Mouse (Mus musculus) heart, adult 8-10 months (tissue): Measurements from ENCODE around the gene Ttc23. TPM values are rescaled to one million over a fixed set of nuclear protein-coding genes. Genes with fewer than 3 reads are reported as not detected.
A peak's percentile ranks its signal among the peaks of the same experiment; 100 is the strongest.

ENCODE experiments used
- DNase-seq: peaks from one replicate; pipeline ENCODE4 v3.0.0; 2022; ENCODE audit warnings: low spot score
- total RNA-seq, 4 experiments: library from RNA; stranded (reverse); gene quantifications; 2 replicates each; pipeline ENCODE4 v1.2.4; 2022

Gene Ttc23
- total RNA-seq, result 10 to 100 TPM; 16.2 to 18.6 (median 17.4) TPM

DNA sequence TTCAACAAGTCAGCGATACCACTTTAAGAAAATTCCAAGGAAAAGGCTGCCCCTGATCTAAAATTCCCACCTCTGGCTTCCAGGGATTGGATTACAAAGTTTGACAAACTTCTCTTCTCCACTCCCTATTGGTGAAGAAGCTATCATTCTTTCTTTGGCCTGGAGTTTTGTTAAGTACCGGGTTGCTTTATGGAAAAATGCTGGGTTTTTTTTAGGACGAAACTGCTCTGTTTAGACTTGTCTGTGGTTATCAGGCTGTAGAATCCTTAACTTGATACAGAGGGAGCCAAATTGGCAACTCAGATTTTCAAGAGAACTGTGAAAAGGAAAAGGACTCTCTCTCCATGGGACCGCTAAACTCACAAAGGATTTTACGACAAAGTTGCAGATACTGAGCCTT is at the start of gene Ttc23:
Gene Ttc23, plus strand, starts transcription at position 134 of the 400 bp plus-strand sequence.
- peak; percentile 84 for DNase-seq

DNA sequence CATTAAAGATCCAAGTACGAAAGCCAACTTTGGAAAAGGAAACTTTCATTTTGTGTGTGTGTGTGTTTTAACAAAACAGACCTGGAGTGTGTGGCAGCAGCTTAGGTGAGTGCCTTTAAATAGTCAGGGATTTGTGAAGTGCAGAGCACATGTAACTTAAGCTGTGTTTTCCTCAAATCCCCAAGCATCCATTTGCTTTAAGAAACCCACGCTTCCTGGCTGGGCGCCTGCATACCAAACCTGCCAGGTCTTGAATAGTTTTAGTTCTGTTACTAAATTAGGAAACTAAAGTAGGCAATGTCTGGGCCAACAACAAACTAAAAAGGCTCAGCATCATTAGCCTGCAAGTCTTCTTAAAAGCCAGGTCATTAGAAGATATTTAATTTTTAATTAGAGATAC is 49.2 kb upstream of the Ttc23 start:
- DNase-seq, result no peak

DNA sequence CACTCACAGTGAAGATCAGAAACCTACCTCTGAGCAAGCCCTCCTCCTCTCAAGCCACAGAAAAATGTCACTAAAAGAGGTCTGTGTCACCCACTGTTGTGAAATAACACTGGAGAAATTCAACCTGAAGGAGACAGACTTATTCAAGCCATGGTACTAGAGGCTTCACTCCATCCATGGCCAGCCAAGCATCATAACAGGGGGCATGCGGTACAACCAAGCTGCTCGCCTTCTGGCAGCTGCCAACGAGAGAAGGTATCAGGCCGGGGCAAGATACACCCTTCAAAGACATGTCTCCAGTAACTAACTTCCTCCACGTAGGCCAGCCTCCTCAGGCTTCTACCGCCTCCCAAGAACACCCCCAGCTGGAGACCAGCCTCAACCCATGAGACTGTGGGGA is 42.1 kb upstream of the Ttc23 start:
- no peak for DNase-seq

DNA sequence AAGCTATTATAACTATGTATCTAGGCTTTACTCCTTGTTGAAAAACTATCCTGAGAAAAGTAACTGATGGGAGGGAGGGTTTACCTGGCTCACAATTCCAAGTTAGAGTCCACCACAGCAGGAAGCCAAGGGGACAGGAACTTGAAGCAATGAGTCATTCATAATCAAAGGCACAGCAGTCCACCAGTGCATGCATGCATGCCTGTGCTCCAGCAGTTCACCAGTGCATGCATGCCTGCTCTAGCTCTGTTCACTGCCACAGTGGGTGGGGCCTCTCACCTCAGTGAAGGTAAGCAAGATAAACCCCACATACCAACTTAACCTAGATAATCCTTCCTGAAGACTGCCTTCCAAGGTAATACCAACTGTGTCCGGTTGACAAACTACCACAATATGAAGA is 41.0 kb upstream of the Ttc23 start:
- DNase-seq, result no peak

DNA sequence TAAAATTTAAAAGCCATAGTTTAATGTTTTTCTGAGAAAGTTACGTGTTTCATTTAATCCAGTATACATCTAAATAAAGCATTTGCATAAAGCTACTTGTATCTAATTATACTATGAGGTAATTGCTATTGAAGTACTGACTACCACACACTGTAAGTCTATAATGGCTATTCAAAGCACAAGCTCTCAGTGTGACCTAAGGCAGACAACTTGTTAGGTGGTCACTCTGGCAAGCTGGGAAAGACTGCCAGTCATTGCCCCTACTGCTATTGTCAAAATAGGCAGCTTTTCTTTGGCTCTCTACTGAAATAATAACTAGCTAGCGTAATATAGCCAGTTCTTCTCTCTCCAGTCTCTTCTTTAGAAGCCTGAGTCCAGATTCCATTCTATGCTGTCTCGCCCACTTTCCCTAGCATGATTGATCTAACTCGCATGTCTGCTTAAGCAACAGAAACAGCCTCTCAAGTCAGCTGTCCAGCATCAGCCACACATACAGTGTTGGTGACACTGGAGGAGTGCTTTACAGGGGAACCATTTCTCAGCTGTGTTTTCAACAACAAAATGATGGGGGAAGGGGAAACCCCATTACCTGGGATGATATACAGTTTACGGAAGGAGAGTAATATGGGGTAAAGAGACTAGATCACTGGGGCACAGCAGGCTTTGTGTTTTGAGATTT is 39.4 kb upstream of the Ttc23 start:
- no peak for DNase-seq

DNA sequence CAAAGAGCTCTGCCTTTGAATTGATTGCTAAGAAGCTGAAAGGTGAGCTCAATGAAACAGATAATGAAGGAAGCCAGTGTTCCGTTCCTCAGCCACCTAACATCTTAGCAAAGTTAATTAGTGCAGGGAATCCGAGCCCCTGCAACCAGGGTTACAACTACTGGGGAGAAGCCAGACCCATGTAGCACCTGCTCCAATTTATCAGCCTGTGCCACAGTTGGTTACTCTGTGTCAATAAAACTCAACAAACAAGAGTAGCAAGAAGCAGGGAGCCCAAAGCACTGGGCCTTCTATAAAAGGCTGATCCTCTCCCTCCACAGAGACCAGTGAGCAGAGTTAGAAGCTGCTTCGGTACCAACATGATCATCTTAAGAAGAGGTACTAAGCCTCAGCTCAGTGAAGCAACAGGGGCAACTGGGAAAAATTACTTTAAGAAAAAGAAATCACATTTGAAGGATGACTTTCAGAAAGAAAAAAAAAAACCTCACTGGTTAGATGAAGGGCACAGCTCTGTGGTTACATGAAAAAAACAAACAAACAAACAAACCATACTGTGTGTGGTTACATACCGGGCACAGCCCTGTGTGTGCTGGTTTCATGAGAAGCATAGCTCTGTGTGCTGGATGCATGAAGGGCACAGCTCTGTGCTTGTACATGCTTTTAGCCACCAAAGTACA is 38.7 kb upstream of the Ttc23 start:
- DNase-seq, result no peak

DNA sequence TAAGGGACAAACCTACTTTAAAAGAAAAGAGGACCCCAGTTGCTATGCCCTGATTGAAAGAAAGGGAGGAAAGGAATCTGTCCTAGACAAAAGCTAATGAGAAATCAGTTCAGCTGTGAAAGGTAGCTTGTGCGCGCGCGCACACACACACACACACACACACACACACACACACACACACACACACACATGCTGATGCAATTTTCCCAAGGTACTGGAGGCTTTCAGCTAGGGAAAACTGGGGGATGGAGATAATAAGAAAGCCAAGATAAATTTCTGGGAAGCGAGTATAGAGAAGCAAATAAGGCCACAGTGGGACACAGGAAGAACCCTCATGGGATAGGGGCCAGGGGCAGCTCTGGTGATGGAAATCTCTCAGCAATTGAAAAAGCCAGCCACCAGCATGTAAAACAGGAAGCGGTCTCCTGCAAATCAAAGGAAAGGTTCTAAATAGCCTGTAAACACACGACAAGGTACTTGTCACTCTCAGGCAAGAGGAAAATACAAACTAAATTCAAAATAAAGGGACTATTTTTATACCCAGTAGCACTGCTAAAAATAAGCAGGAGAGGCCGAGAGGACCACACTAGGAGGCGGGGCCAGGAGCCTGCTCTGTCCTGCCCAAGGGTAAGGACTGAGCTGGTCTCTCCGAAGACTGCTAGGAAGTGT is 33.3 kb upstream of the Ttc23 start:
- DNase-seq, result peak; percentile 61

DNA sequence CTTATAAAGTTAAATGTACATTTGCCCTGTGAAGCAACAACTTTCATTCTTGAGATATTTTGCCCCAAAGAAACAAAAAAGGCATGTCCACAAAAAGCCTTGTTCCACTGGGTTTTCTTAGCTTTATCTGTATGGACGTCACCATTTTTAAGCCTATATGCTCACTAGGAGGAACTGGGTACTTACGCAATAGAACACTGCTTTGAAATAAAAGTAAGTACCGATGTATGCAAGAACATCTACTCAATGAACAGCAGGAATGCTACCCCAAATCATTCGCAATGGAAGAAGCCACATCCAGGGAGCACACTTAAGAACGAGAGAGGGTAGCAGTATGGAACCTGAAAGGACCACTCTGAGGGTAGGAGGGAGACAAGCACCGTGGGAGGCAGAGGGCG is 32.7 kb upstream of the Ttc23 start:
- no peak for DNase-seq

DNA sequence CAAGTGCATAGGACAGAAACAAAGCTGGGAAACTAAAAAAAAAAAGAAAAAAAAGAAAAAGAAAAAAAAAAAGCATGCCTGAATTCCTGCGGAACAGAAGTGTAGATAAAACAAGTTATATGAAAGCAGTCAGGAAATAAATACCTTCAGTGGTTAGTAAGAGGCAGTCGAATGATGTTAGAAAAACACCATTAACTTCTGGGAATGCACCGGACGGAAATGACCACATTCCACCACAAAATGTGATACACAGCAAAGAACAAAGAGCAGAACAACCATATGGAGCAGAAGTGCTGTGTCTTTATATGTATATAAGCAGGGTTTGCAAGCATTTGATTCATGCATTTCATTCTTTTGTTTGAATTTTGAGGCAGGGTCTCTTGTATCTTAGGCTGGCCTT is 30.3 kb upstream of the Ttc23 start:
- no peak for DNase-seq

DNA sequence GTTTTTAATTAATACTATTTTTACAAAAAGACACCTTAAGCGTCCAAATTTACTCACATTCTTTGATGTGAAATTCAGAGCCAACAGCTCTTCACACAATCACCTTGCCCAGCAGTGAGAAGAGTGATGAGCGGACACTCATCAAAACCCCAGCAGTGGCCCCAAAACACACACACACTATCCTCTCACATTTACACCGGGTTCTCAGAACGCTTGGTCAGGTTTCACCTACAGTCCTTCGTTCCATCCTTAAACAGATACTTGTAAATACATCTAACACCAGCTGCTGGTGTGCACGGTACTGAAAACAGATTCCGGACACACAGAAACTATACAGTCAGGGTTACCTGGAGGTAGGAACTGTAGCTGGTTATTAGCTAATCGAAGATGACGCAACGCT is 29.6 kb upstream of the Ttc23 start:
- DNase-seq, result no peak

DNA sequence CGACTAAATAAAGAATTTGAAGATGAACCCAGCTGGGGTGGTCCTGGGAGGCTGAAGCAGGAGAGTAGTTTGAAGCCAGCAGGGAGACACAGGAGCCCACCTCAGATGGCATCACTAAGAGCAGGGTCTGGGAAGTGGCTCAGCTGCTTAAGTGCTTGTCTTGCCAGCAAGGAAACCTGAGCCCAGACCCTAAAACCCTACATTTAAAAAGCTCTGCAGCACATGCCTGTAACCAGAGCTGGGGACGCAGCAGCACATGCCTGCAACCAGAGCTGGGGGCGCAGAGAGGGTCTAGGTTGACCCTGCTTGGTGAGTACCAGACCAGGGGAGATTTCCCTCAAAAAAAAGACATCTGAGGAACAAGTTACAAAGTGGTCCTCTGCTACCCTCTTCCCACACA is 28.9 kb upstream of the Ttc23 start:
- DNase-seq, result no peak

DNA sequence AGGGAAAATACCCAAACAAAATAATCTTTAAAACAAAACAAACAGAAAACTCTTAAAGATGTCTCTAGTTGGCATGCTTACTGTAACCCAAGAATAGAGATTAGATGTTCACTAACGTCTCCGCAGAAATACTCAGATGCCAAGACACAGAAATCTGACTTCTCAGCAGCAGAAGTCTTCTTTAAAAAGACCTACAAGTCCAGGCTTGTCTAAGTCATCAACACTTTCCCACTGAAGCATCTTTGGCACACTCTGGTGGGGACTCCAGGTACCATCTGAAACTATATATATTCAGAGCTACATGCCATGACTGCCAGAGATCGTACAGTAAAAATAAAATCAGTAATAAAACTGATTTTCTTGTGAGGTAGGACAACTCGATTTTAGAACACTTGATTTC is 27.4 kb upstream of the Ttc23 start:
- no peak for DNase-seq

DNA sequence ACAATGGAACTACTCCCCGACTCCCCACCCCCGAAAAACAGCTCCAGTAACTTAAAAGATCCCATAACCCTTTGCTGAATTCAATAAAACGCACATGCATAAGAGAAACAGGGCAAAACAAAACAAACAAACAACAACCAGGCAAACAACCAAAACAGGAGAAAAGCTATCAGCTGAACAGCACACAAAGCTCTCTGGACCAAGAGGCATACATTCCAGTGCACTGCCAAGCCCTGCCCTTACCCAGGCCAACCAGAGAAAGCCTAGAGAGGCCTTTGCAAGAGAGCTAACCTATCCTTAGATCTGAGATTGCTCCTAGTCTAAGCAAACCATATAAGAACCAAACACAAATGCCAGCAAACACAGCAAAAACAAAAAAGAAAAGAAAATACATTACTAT is 25.1 kb upstream of the Ttc23 start:
- no peak for DNase-seq

DNA sequence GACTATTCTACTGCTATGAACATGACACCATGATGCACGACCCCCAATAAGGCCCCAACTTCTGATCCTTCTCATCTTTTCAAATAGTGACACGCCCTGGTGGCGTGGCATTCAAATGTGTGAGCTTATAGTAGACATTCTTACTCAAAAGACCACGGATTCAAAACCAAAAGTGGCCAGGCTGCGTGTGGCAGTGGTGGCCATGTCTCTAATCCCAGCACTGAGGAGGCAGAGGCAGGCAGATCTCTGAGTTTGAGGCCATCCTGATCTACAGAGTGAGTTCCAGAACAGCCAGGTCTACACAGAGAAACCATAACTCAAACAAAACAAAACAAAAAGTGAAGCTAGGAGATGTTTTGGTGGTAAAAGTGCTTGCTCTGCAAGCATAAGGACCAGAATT is 20.5 kb upstream of the Ttc23 start:
- DNase-seq, result no peak

DNA sequence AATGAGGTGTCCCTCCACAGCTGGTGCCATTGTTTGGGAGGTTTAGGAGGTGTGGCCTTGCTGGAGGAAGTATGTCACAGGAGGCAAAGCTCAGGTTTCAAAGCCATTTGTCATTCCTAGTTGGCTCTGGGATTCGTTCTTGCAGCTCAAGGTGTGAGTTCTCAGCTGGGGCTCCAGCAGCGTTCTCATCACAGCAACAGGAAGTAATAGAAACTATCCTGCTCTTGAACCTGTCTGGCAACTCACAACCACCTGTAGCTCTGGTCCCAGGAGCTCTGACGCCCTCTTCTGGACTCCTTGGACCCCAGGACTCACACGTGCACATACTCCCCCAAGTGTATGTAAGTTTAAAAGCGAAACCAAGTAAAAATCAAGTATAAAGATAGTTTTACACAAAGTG is 17.5 kb upstream of the Ttc23 start:
- DNase-seq, result no peak

DNA sequence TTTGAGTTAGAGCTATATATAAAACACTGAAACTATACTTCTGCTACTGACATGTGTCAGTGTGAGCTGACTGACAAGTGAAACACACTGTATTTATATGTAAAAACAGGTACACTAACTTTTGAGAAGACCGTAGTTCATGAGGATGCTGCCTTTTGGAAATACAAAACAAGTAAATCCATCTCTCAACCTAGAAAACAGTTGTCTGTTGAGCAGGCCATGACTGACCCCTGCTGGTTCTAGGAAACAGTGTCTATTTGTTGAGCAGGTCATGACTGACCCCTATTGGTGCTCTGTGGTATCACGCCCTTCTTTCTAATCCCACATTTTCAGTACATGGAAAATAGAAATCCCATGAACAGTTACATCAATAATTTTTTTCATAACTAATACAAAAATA is 16.4 kb upstream of the Ttc23 start:
- DNase-seq, result peak; percentile 88

DNA sequence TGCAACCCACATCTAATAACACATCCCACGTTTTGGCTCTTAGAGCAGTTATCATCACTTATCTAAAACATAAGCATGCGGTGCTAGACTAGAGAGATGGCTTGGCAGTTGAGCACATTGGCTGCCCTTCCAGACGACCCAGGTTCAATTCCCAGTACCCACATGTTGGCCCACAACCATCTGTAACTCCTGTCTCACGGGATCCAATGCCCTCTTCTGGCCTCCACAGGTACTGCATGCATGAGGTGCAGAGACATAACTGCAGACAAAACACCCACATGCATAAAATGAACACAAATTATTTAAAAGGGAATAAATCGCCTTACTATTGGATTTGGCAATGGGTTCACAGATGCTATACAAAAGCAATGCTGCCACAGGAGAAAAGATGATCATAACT is 14.8 kb upstream of the Ttc23 start:
- DNase-seq, result no peak

DNA sequence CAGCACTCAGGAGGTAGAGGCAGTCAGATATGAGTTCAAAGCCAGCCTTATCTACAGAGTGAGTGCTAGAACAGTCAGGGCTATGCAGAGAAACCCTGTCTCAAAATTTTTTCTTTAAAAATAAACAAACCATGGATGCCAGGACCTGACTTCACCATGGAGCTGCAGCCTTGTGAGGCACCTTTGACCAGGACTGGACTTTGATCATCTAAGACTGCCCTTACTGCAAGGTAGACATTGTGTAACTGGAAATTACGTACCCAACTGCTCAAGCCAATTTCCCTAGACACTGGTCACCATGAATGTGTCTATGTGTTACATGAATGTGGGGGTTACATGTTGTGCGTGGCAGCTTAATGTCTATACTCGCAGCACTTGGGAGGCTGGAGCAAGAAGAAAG is 13.0 kb upstream of the Ttc23 start:
- DNase-seq, result no peak

DNA sequence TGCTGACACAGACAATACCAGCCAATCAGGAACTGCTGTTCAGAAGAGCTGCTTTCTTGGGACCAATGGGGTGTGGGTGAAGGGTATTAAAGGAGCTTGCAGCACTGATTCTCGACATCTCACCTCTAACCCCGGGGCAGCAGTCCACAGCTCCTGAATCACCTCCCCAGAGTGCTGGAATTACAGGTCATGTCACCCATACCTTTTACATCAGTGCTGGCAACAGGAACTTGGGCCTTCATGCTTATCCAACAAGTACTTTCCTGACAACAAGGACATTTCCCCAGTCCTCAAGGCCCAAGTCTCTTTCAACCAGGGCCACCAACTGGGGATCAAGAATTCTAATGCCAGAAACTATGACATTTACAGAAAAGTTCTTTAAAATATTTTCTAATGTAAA is 11.0 kb upstream of the Ttc23 start:
- no peak for DNase-seq

DNA sequence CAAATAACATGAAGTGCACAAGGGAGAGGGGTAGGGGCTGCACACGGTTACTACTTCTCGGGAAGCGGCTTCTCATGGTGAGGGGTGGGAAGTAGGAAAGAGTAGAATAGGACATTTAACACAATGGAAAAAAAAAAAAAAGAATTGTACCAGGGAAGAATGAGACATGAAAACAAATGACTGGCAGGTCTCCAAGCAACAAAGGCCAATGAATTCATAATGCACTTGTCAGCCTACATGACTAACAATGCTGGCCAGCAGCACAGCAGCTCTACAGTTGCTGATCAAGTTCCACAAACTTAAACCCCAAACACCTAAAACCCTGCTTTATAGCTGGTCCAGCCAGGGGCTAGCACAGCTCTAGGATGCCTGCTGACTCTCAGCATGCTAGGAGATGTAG is 8.2 kb upstream of the Ttc23 start:
- no peak for DNase-seq

DNA sequence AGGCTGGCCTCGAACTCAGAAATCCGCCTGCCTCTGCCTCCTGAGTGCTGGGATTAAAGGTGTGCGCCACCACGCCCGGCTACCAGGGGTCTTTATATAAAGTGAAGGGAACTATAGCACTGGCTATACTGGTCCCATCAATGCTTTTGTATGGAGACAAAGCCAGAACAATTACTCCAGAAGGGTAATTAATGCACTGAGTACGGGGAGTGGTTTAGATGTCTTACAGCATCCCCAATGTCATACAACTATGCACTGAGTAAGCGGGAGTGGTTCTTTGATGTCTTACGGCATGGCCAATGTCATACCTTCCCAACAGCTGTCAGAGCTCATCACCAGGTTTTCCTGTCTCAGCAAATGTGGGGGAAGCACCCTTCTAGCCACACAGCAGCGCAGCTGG is 4.3 kb upstream of the Ttc23 start:
- DNase-seq, result no peak

DNA sequence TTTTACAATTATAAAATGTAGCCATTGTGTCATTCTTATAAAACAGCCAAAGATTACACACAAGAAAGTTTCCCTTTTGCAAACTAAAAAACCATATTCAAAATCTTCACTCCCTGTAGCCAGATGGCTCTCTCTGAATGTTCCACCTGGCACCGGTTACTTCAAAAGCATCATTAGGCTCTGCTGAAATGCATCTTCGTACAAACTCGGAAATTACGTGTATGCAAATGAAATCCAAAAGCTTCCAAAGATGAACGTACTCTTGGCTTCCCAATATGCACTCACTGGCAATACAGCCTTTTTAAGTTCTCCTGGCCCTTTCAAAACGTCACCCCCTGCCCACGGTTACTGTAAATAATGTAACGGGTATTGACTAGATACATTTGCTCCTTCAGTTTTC is 2.9 kb upstream of the Ttc23 start:
- DNase-seq, result no peak
